Mouse (Mus musculus): ENCODE measurements around the gene Muc15.

Muc15 gene

DNA sequence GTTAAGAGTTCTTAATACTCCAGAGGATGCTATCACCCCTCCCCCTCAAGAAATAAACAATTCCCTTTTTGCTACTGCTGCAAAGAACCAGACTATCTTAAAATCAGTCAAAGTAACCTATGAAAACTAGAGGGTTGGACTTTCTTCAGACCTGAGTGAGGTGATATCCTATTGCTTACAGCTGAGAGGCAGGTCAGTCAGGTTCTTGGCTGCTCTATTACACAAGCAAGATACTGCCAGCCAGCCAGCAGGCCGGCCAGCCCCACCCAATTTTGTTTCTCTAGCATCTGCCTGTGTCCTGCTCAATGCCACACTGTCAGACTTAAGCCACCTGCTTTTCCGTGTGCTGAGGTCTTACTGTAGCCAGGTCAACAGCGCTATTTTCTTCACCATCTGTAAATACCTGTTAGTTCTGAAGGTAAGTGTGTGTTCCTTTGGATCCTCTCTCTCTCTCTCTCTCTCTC, at the start of gene Muc15:
Gene Muc15, plus strand, starts transcription at position 51 of the 464 bp plus-strand sequence.
- DNase-seq (ENCODE audit: low read depth, low spot score): no peak

- DNase-seq (ENCODE audit: low read depth, low spot score): no peak
Measured at GRCm38 (mm10) chr2:110709436-110709835, 11.7 kb upstream of the Muc15 start.

DNA sequence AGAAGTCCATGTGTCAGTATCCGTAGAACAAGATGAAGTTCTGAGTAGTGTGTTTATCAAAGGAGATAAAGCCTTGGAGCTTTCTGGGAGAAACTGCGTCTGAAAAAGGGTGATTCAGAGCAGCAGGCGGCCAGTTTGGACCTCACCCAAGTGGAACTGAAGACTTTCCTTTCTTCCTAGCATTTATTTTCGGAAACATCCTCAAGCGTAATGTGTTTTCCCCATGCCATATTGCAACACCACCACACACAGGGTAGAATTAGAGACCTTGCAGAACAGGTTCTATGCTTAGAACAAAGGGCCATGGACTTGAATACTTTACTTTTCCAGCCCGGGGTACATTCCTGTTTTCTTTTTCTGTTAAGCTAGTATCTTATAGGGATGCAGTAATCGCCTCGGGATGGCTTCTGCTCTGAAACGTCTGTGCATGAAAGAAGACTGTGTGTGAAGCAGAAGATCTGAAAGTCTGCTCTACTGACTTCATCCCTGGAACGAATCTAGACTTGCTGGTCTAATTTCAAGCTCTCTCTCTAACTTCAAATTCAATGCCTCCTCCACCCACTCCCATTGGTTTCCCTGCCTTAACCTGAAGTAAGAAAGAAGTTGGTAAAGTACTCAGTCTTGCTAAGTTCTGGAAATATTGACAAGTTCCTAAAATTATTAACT, 11.0 kb upstream of the Muc15 start:
- no peak for DNase-seq (ENCODE audit: low read depth, low spot score)

DNA sequence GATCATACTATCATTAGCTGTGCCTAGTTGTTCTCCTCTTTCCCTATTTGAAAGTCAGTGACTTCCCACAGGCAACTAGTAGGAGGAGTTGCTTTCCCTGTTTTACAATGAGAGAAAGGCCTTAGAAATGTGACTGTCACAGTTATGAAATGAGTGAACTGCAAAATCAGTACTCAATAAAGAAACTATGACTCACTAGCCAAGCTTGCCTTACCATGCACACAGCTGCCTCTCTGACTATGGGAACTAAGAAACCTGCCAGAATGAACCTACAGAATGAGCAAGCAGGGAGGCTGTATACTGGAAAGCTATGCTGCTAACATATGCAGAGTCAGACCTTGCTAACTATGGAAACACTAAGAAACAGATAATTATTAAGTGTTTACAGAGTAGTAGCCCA, 2.1 kb upstream of the Muc15 start:
- DNase-seq (ENCODE audit: low read depth, low spot score): no peak

- DNase-seq (ENCODE audit: low read depth, low spot score): no peak
Measured at GRCm38 (mm10) chr2:110722208-110722607, 1.1 kb downstream of the Muc15 start.

DNA sequence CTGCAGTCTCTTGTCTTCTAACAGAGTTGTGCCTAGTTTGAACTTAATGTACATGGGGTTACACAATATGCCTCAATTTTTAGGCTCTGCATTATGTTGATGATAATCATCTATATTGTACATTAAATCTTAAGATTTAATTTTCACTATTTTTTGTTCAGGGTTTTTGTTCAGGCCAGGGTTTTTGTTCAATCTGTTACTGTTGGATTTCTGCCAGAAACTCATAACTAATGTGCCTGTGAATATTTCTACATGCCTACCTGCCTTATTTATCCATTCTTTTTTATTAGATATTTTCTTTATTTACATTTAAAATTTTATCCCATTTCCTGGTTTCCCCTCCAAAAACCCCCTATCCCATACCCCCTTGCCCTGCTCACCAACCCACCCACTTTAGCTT, 5.0 kb downstream of the Muc15 start:
- DNase-seq (ENCODE audit: low read depth, low spot score): no peak

GRCm38 (mm10) chr2:110737236-110737635, 16.1 kb downstream of the Muc15 start:
- no peak for DNase-seq (ENCODE audit: low read depth, low spot score)

DNA sequence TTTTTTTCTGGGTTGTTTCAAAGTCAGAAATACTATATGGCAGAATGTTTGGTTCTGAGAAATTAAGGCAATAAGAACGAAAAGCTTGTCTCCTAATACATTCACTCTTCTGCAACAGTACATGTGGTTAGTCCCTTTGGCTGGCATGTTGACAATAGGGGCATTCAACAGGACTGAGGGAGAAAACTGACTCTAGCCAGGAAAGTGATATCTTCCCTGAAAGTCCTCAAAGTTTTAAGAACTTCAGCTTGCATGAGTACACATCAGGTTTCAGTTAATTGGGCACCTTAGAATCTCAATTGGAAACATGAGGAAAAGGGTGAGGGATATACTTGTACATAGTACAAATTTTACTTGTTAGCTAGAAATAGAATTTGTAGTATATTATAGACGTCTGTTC, 16.8 kb downstream of the Muc15 start:
- no peak for DNase-seq (ENCODE audit: low read depth, low spot score)

DNA sequence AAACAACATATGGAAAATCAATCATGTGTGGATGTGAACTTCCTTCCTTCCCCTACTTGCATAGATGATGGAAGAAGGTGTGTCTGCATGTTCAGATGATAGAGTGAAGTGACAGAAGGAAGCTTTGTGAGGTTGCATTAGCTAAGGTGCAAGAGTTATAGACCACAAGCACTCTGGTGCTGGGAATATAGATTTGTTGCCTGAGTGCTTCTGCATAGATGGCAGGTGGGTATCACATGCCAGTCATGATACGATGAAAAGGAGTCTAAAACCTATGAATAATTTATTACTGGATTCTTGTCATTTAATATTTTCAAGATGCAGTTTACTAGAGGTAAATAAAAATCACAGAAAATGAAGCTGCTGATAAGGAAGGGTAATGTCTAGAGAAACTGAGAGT, 18.6 kb downstream of the Muc15 start:
- no peak for DNase-seq (ENCODE audit: low read depth, low spot score)

GRCm38 (mm10) chr2:110740493-110740892, 19.4 kb downstream of the Muc15 start:
- no peak for DNase-seq (ENCODE audit: low read depth, low spot score)

GRCm38 (mm10) chr2:110757556-110757955, 36.4 kb downstream of the Muc15 start:
- no peak for DNase-seq (ENCODE audit: low read depth, low spot score)

- no peak for DNase-seq (ENCODE audit: low read depth, low spot score)
Measured at GRCm38 (mm10) chr2:110759434-110759833, 38.3 kb downstream of the Muc15 start.

DNA sequence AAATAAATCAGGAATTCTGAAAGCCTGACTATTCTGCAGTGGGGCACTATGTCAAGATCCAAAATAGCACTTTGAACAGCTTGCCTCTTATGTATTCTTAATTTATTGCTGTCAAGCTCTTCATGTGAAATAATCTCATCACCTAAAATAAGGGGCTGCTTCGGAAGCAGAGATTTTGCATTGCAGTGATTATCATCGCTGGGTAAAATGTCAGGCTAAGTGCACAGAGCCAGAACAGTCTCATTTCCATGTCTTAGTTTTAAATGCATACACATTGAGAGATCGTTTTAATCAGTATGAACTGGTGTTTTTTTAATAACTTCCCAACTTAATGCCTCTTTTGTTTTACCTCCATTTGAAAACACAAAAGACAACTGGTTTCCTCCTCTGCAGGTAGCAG, 66.3 kb downstream of the Muc15 start:
- no peak for DNase-seq (ENCODE audit: low read depth, low spot score)
